Mouse (Mus musculus) lung, adult 2 months (tissue): ENCODE results near the gene Pla2g1b.

Experiments used
- CTCF ChIP-seq: fragments of 200-500 bp; IDR thresholded peaks from 2 replicates; pipeline ENCODE4 v1.5.1; 2011; ENCODE audit warnings: mild to moderate bottlenecking, low read length, control low read depth; ENCODE audit not compliant: insufficient read depth
- POLR2A ChIP-seq: fragments of 200-500 bp; IDR thresholded peaks from 2 replicates; pipeline ENCODE4 v1.6.1; 2011; ENCODE audit warnings: low read depth, mild to moderate bottlenecking, control low read depth, low read length, borderline replicate concordance; ENCODE audit errors: extremely low read depth

DNA sequence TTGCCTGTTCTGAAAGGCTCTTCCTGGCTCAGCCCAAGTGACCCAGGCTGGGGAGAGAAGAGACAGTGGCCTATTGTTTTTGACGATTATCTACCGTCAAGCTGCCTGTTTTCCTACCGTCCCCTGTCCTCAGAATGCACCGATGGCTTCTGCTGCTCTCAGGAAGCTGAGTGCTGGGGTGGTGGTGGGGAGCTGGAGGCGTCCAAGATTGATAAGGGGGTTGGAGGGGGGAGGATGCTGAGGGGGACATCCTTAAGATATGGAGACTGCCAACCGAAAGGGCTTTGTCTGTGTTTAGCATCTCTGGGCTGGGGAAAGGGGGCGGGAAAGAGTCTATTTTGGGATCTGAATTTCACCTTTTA lies 34.2 kb upstream of the Pla2g1b start:
- TF ChIP-seq POLR2A: no peak
- TF ChIP-seq CTCF: no peak
